Mouse (Mus musculus): Measurements from ENCODE around the gene Car12.

DNA sequence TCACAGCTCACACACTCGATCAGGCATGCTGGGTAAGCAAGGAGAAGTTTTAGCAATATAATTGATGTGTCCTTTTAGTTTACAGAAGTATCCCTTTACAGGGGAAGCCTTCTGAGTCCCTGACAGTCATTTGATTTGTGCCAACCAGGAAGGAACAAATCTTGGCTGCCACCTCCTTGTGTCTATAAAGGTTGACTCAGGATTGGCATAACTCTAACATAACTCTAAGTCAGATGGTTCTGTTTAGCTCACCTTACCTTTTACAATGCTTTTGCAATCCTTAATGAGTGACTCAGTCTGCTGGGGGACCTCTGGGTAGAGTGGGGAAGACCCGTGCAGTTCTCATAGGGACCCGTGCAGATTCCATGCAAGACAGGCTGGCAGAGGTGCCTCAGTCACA, 12.1 kb downstream of the Car12 start:
- TF ChIP-seq ZNF384 (IDR thresholded peaks at IDR 0.05; ENCODE audit: low read depth, low read length) (no peak), HCFC1 (IDR thresholded peaks at IDR 0.05; ENCODE audit: borderline replicate concordance, insufficient read depth, low read length) (no peak)

Measured in ES-E14 (cell line).